Mouse (Mus musculus) inflammation-experienced regulatory T-cells, adult 6 months (primary cell): ENCODE measurements around the gene Reep3. TPM values are rescaled to one million over a fixed set of nuclear protein-coding genes. Genes with fewer than 3 reads are reported as not detected.

ENCODE experiments used
- ATAC-seq: one replicate; pipeline ENCODE4 v1.8.0; 2017
- polyA plus RNA-seq, 3 experiments: library from polyadenylated mRNA; unstranded; fragments of 100-300 nt; shearing (Covaris generic); gene quantifications; one replicate each; pipeline ENCODE4 v1.2.1; 2017

The Reep3 gene
- polyA plus RNA-seq, 3 experiments from 2014 or later: 16.5 to 25.6 (median 19.6) TPM

GRCm38 (mm10) chr10:67081206-67082007 lies 15.3 kb downstream of the Reep3 start:
- no peak for ATAC-seq

- no peak for ATAC-seq
Observed at GRCm38 (mm10) chr10:67079030-67079429, 17.7 kb downstream of the Reep3 start.

GRCm38 (mm10) chr10:67075931-67076878 lies 20.5 kb downstream of the Reep3 start:
- no peak for ATAC-seq

GRCm38 (mm10) chr10:67073577-67073976 lies 23.2 kb downstream of the Reep3 start:
- ATAC-seq: no peak

GRCm38 (mm10) chr10:67072600-67072999 lies 24.1 kb downstream of the Reep3 start:
- no peak for ATAC-seq

GRCm38 (mm10) chr10:67071884-67072283 lies 24.9 kb downstream of the Reep3 start:
- ATAC-seq: peak; percentile 71

GRCm38 (mm10) chr10:67071389-67071788 lies 25.4 kb downstream of the Reep3 start:
- ATAC-seq: peak; percentile 18

- ATAC-seq: peak; percentile 54
Observed at GRCm38 (mm10) chr10:67069013-67069412, 27.7 kb downstream of the Reep3 start.

- ATAC-seq: no peak
Observed at GRCm38 (mm10) chr10:67066421-67066820, 30.3 kb downstream of the Reep3 start.

- ATAC-seq: no peak
Observed at GRCm38 (mm10) chr10:67065927-67066326, 30.8 kb downstream of the Reep3 start.

- ATAC-seq: peak; percentile 49
Observed at GRCm38 (mm10) chr10:67065277-67065887, 31.4 kb downstream of the Reep3 start.

GRCm38 (mm10) chr10:67061823-67062222 lies 34.9 kb downstream of the Reep3 start:
- ATAC-seq: no peak

- ATAC-seq: no peak
Observed at GRCm38 (mm10) chr10:67061367-67061801, 35.4 kb downstream of the Reep3 start.

GRCm38 (mm10) chr10:67058702-67059101 lies 38.0 kb downstream of the Reep3 start:
- no peak for ATAC-seq

GRCm38 (mm10) chr10:67058297-67058696 lies 38.4 kb downstream of the Reep3 start:
- no peak for ATAC-seq

GRCm38 (mm10) chr10:67057696-67058095 lies 39.0 kb downstream of the Reep3 start:
- ATAC-seq: no peak

- ATAC-seq: no peak
Observed at GRCm38 (mm10) chr10:67057208-67057607, 39.5 kb downstream of the Reep3 start.

- ATAC-seq: no peak
Observed at GRCm38 (mm10) chr10:67055867-67056856, 40.6 kb downstream of the Reep3 start.

GRCm38 (mm10) chr10:67053475-67053874 lies 43.3 kb downstream of the Reep3 start:
- ATAC-seq: no peak

- ATAC-seq: peak; percentile 71
Observed at GRCm38 (mm10) chr10:67052429-67052828, 44.3 kb downstream of the Reep3 start.

- no peak for ATAC-seq
Observed at GRCm38 (mm10) chr10:67051466-67051865, 45.3 kb downstream of the Reep3 start.

- ATAC-seq: no peak
Observed at GRCm38 (mm10) chr10:67050766-67051165, 46.0 kb downstream of the Reep3 start.
